Mouse (Mus musculus): Measurements from ENCODE around the gene D11Wsu47e.

GRCm38 (mm10) chr11:113730879-113731278 lies 46.7 kb downstream of the D11Wsu47e start:
- no peak for TF ChIP-seq CTCF (IDR thresholded peaks at IDR 0.05)
- TF ChIP-seq EP300 (IDR thresholded peaks at IDR 0.05) = no peak
